Mouse (Mus musculus): ENCODE measurements around the gene Ecsit. TPM values are rescaled to one million over a fixed set of nuclear protein-coding genes. Genes with fewer than 3 reads are reported as not detected.

Gene Ecsit
- polyA plus RNA-seq, 1 experiment = 72.6 TPM

- H3K27ac ChIP-seq (ENCODE audit: control insufficient read depth, insufficient read depth, low read depth, low read length) = no peak overlapping the region
- H3K4me3 ChIP-seq (ENCODE audit: control insufficient read depth, low read depth, low read length) = peak overlapping the region; percentile 92
- H3K36me3 ChIP-seq (ENCODE audit: control insufficient read depth, insufficient read depth, low read length) = peaks cover 4% of the 10 kb centered on the region
- H3K27me3 ChIP-seq (ENCODE audit: control insufficient read depth, insufficient read depth, low read length) = no peaks in the 10 kb centered on the region
- peaks cover 6% of the 10 kb centered on the region for H3K4me1 ChIP-seq (ENCODE audit: control insufficient read depth, insufficient read depth, low read length)
- TF ChIP-seq CTCF (IDR thresholded peaks at IDR 0.05; ENCODE audit: control insufficient read depth, insufficient read depth, insufficient replicate concordance, low read depth, low read length) (no peak), POLR2A (IDR thresholded peaks at IDR 0.05; ENCODE audit: control insufficient read depth, low read depth, low read length) (no peak)
These were observed 30.4 kb upstream of the Ecsit start for GRCm38 (mm10) chr9:22115635-22116034.

GRCm38 (mm10) chr9:22108194-22108593 is 23.0 kb upstream of the Ecsit start:
- no peaks in the 10 kb centered on the region for H3K4me1 ChIP-seq (ENCODE audit: control insufficient read depth, insufficient read depth, low read length)
- H3K27me3 ChIP-seq (ENCODE audit: control insufficient read depth, insufficient read depth, low read length) = no peaks in the 10 kb centered on the region
- TF ChIP-seq POLR2A (IDR thresholded peaks at IDR 0.05; ENCODE audit: control insufficient read depth, low read depth, low read length) (no peak), CTCF (IDR thresholded peaks at IDR 0.05; ENCODE audit: control insufficient read depth, insufficient read depth, insufficient replicate concordance, low read depth, low read length) (no peak)
- peaks cover 2% of the 10 kb centered on the region for H3K36me3 ChIP-seq (ENCODE audit: control insufficient read depth, insufficient read depth, low read length)
- no peak overlapping the region for H3K27ac ChIP-seq (ENCODE audit: control insufficient read depth, insufficient read depth, low read depth, low read length)
- H3K4me3 ChIP-seq (ENCODE audit: control insufficient read depth, low read depth, low read length) = no peak overlapping the region

- peak overlapping the region; percentile 21; the same call in 1 of the 2 replicates for H3K27ac ChIP-seq (ENCODE audit: control insufficient read depth, insufficient read depth, low read depth, low read length)
- H3K36me3 ChIP-seq (ENCODE audit: control insufficient read depth, insufficient read depth, low read length) = no peaks in the 10 kb centered on the region
- peaks cover 7% of the 10 kb centered on the region; the same call in 1 of the 2 replicates for H3K4me1 ChIP-seq (ENCODE audit: control insufficient read depth, insufficient read depth, low read length)
- TF ChIP-seq CTCF (IDR thresholded peaks at IDR 0.05; ENCODE audit: control insufficient read depth, insufficient read depth, insufficient replicate concordance, low read depth, low read length) = no peak
- no peak for TF ChIP-seq POLR2A (IDR thresholded peaks at IDR 0.05; ENCODE audit: control insufficient read depth, low read depth, low read length)
- H3K4me3 ChIP-seq (ENCODE audit: control insufficient read depth, low read depth, low read length) = peak overlapping the region; percentile 66
- H3K27me3 ChIP-seq (ENCODE audit: control insufficient read depth, insufficient read depth, low read length) = no peaks in the 10 kb centered on the region
These were observed 14.7 kb upstream of the Ecsit start for GRCm38 (mm10) chr9:22099922-22100321.

GRCm38 (mm10) chr9:22098993-22099696 is 13.9 kb upstream of the Ecsit start, which contains the start of gene Cnn1:
Cnn1 (plus strand) TSS chr9:22099216.
- Histone ChIP-seq H3K36me3 (ENCODE audit: control insufficient read depth, insufficient read depth, low read length) (no peaks in the 10 kb centered on the region), H3K4me1 (ENCODE audit: control insufficient read depth, insufficient read depth, low read length) (peaks cover 7% of the 10 kb centered on the region; the same call in 1 of the 2 replicates), H3K27me3 (ENCODE audit: control insufficient read depth, insufficient read depth, low read length) (no peaks in the 10 kb centered on the region), H3K4me3 (ENCODE audit: control insufficient read depth, low read depth, low read length) (peak within 1 kb of the TSS; percentile 66), H3K27ac (ENCODE audit: control insufficient read depth, insufficient read depth, low read depth, low read length) (peak within 1 kb of the TSS; percentile 21; the same call in 1 of the 2 replicates)
- TF ChIP-seq POLR2A (IDR thresholded peaks at IDR 0.05; ENCODE audit: control insufficient read depth, low read depth, low read length) = no peak

GRCm38 (mm10) chr9:22095854-22096307 is 10.6 kb upstream of the Ecsit start:
- TF ChIP-seq POLR2A (IDR thresholded peaks at IDR 0.05; ENCODE audit: control insufficient read depth, low read depth, low read length) (no peak), CTCF (IDR thresholded peaks at IDR 0.05; ENCODE audit: control insufficient read depth, insufficient read depth, insufficient replicate concordance, low read depth, low read length) (peak; percentile 40; the same call in 1 of the 2 replicates)
- H3K4me1 ChIP-seq (ENCODE audit: control insufficient read depth, insufficient read depth, low read length) = peaks cover 7% of the 10 kb centered on the region; the same call in 1 of the 2 replicates
- H3K4me3 ChIP-seq (ENCODE audit: control insufficient read depth, low read depth, low read length) = peak overlapping the region; percentile 20; the same call in 1 of the 2 replicates
- no peak overlapping the region for H3K27ac ChIP-seq (ENCODE audit: control insufficient read depth, insufficient read depth, low read depth, low read length)
- no peaks in the 10 kb centered on the region for H3K36me3 ChIP-seq (ENCODE audit: control insufficient read depth, insufficient read depth, low read length)
- H3K27me3 ChIP-seq (ENCODE audit: control insufficient read depth, insufficient read depth, low read length) = no peaks in the 10 kb centered on the region

- H3K27me3 ChIP-seq (ENCODE audit: control insufficient read depth, insufficient read depth, low read length) = no peaks in the 10 kb centered on the region
- no peak for TF ChIP-seq POLR2A (IDR thresholded peaks at IDR 0.05; ENCODE audit: control insufficient read depth, low read depth, low read length)
- no peak for TF ChIP-seq CTCF (IDR thresholded peaks at IDR 0.05; ENCODE audit: control insufficient read depth, insufficient read depth, insufficient replicate concordance, low read depth, low read length)
- H3K27ac ChIP-seq (ENCODE audit: control insufficient read depth, insufficient read depth, low read depth, low read length) = no peak overlapping the region
- no peaks in the 10 kb centered on the region for H3K36me3 ChIP-seq (ENCODE audit: control insufficient read depth, insufficient read depth, low read length)
- peaks cover 4% of the 10 kb centered on the region; the same call in 1 of the 2 replicates for H3K4me1 ChIP-seq (ENCODE audit: control insufficient read depth, insufficient read depth, low read length)
- no peak overlapping the region for H3K4me3 ChIP-seq (ENCODE audit: control insufficient read depth, low read depth, low read length)
These were observed 7.5 kb upstream of the Ecsit start for GRCm38 (mm10) chr9:22092746-22093145.

GRCm38 (mm10) chr9:22089986-22090385 is 4.7 kb upstream of the Ecsit start:
- Histone ChIP-seq H3K36me3 (ENCODE audit: control insufficient read depth, insufficient read depth, low read length) (no peaks in the 10 kb centered on the region), H3K27me3 (ENCODE audit: control insufficient read depth, insufficient read depth, low read length) (no peaks in the 10 kb centered on the region), H3K4me3 (ENCODE audit: control insufficient read depth, low read depth, low read length) (no peak overlapping the region), H3K4me1 (ENCODE audit: control insufficient read depth, insufficient read depth, low read length) (peaks cover 5% of the 10 kb centered on the region), H3K27ac (ENCODE audit: control insufficient read depth, insufficient read depth, low read depth, low read length) (no peak overlapping the region)
- TF ChIP-seq CTCF (IDR thresholded peaks at IDR 0.05; ENCODE audit: control insufficient read depth, insufficient read depth, insufficient replicate concordance, low read depth, low read length) (no peak), POLR2A (IDR thresholded peaks at IDR 0.05; ENCODE audit: control insufficient read depth, low read depth, low read length) (no peak)

All from testis, adult 2 months (tissue).